Mouse (Mus musculus) CH12.LX (cell line): ENCODE measurements around the gene Dclk2. TPM values are rescaled to one million over a fixed set of nuclear protein-coding genes. Genes with fewer than 3 reads are reported as not detected.

Experiments
- DNase-seq: peaks from one replicate; pipeline ENCODE4 v3.0.0-alpha.2; 2013; ENCODE audit errors: extremely low read depth
- H3K27ac ChIP-seq: 2 replicates; pipeline ENCODE4 v1.5.1; 2012; ENCODE audit warnings: low read depth, mild to moderate bottlenecking, control low read depth, moderate library complexity; ENCODE audit not compliant: insufficient read depth
- H3K27me3 ChIP-seq: replicated peaks from 2 replicates; pipeline ENCODE3; 2012; ENCODE audit warnings: inconsistent platforms
- H3K36me3 ChIP-seq, 2 experiments: replicated peaks in 1 of 2; 2 replicates each; pipeline versions ENCODE3 to v1.6.1; 2012; ENCODE audit warnings: inconsistent platforms in 1 of 2, low read length in 1 of 2, mild to moderate bottlenecking in 1 of 2, mixed read lengths in 1 of 2, moderate library complexity in 1 of 2; ENCODE audit not compliant: control insufficient read depth in 1 of 2, insufficient read depth in 1 of 2
- H3K4me1 ChIP-seq, 2 experiments: 2 replicates each; pipeline ENCODE4 v1.6.1; 2012; ENCODE audit warnings: inconsistent platforms in 1 of 2, moderate library complexity in 1 of 2; ENCODE audit not compliant: insufficient read depth in 2 of 2, control insufficient read depth in 1 of 2
- H3K4me2 ChIP-seq: 2 replicates; pipeline ENCODE4 v1.6.1; 2012; ENCODE audit warnings: low read depth, mild to moderate bottlenecking, control low read depth; ENCODE audit not compliant: poor library complexity, insufficient read depth, severe bottlenecking
- H3K4me3 ChIP-seq, 3 experiments: fragments of 150-350 bp in 1 of 3; sonication (generic) in 1 of 3; replicated peaks in 1 of 3; 2 replicates each; pipeline versions ENCODE3 to v1.5.1; 2011 to 2012; ENCODE audit warnings: low read depth in 2 of 3, low read length in 2 of 3, mild to moderate bottlenecking in 2 of 3, moderate library complexity in 2 of 3, control low read depth in 1 of 3, improper control_type of control experiment in 1 of 3, inconsistent platforms in 1 of 3, mixed read lengths in 1 of 3; ENCODE audit not compliant: poor library complexity in 1 of 3
- H3K79me2 ChIP-seq: replicated peaks from 2 replicates; pipeline ENCODE4 v1.6.1; 2012; ENCODE audit warnings: mild to moderate bottlenecking, moderate library complexity; ENCODE audit not compliant: control insufficient read depth, poor library complexity, insufficient read depth, severe bottlenecking; ENCODE audit errors: extremely low read depth
- H3K9ac ChIP-seq: 2 replicates; pipeline ENCODE4 v1.6.1; 2012; ENCODE audit warnings: low read depth, mild to moderate bottlenecking, control low read depth, moderate library complexity; ENCODE audit not compliant: insufficient read depth
- H3K9me3 ChIP-seq: replicated peaks from 2 replicates; pipeline ENCODE3; 2012; ENCODE audit warnings: low read length, inconsistent platforms, mixed read lengths
- BHLHE40 ChIP-seq: IDR thresholded peaks from 2 replicates; pipeline ENCODE4 v1.6.1; 2011; ENCODE audit warnings: mild to moderate bottlenecking, low read depth, low read length, improper control_type of control experiment
- CHD1 ChIP-seq: IDR thresholded peaks from 2 replicates; pipeline ENCODE4 v1.6.1; 2012; ENCODE audit warnings: low read depth, low read length, improper control_type of control experiment, inconsistent platforms
- E2F4 ChIP-seq: IDR thresholded peaks from 2 replicates; pipeline ENCODE4 v1.6.1; 2011; ENCODE audit warnings: low read depth, low read length, improper control_type of control experiment; ENCODE audit not compliant: insufficient replicate concordance
- ELF1 ChIP-seq: IDR thresholded peaks from 2 replicates; pipeline ENCODE4 v1.6.1; 2014; ENCODE audit warnings: low read depth, mild to moderate bottlenecking, inconsistent platforms, low read length, improper control_type of control experiment
- EP300 ChIP-seq: IDR thresholded peaks from 2 replicates; pipeline ENCODE4 v1.6.1; 2011; ENCODE audit warnings: low read length, improper control_type of control experiment
- GABPA ChIP-seq: IDR thresholded peaks from 2 replicates; pipeline ENCODE4 v1.6.1; 2012; ENCODE audit warnings: low read depth, low read length, improper control_type of control experiment, inconsistent platforms; ENCODE audit not compliant: insufficient replicate concordance
- HCFC1 ChIP-seq: IDR thresholded peaks from 2 replicates; pipeline ENCODE4 v1.6.1; 2012; ENCODE audit warnings: low read depth, mild to moderate bottlenecking, inconsistent platforms, low read length, improper control_type of control experiment
- IRF4 ChIP-seq: IDR thresholded peaks from 2 replicates; pipeline ENCODE4 v1.6.1; 2014; ENCODE audit warnings: low read depth, mild to moderate bottlenecking, inconsistent platforms, low read length, improper control_type of control experiment
- JUN ChIP-seq: IDR thresholded peaks from 2 replicates; pipeline ENCODE4 v1.6.1; 2011; ENCODE audit warnings: low read depth, mild to moderate bottlenecking, low read length, improper control_type of control experiment, moderate library complexity; ENCODE audit not compliant: insufficient read depth
- JUND ChIP-seq: conservative IDR thresholded peaks from 2 replicates; pipeline ENCODE4 v1.6.1; 2011; ENCODE audit warnings: low read depth, low read length, improper control_type of control experiment
- KAT2A ChIP-seq: IDR thresholded peaks from 2 replicates; pipeline ENCODE4 v1.6.1; 2012; ENCODE audit warnings: low read length, improper control_type of control experiment, inconsistent platforms; ENCODE audit not compliant: insufficient replicate concordance
- MAFK ChIP-seq: IDR thresholded peaks from 2 replicates; pipeline ENCODE4 v1.6.1; 2011; ENCODE audit warnings: low read length, improper control_type of control experiment; ENCODE audit not compliant: insufficient replicate concordance
- MEF2A ChIP-seq: IDR thresholded peaks from 2 replicates; pipeline ENCODE4 v1.6.1; 2014; ENCODE audit warnings: low read depth, mild to moderate bottlenecking, inconsistent platforms, low read length, improper control_type of control experiment, borderline replicate concordance
- MXI1 ChIP-seq: IDR thresholded peaks from 2 replicates; pipeline ENCODE4 v1.6.1; 2011; ENCODE audit warnings: mild to moderate bottlenecking, low read depth, low read length, improper control_type of control experiment
- MYC ChIP-seq: IDR thresholded peaks from 2 replicates; pipeline ENCODE4 v1.6.1; 2011; ENCODE audit warnings: low read depth, mild to moderate bottlenecking, improper control_type of control experiment, low read length
- NRF1 ChIP-seq: IDR thresholded peaks from 2 replicates; pipeline ENCODE4 v1.6.1; 2014; ENCODE audit warnings: low read depth, mild to moderate bottlenecking, inconsistent platforms, low read length, improper control_type of control experiment, moderate library complexity
- PAX5 ChIP-seq: IDR thresholded peaks from 2 replicates; pipeline ENCODE4 v1.6.1; 2012; ENCODE audit warnings: low read length, inconsistent platforms, mixed read lengths
- POLR2A ChIP-seq: IDR thresholded peaks from 2 replicates; pipeline ENCODE4 v1.6.1; 2011; ENCODE audit warnings: low read depth, mild to moderate bottlenecking, improper control_type of control experiment, low read length
- RAD21 ChIP-seq: IDR thresholded peaks from 2 replicates; pipeline ENCODE4 v1.6.1; 2011; ENCODE audit warnings: low read depth, mild to moderate bottlenecking, low read length, improper control_type of control experiment, moderate library complexity
- RCOR1 ChIP-seq: conservative IDR thresholded peaks from 2 replicates; pipeline ENCODE4 v1.6.1; 2012; ENCODE audit warnings: low read depth, mild to moderate bottlenecking, inconsistent platforms, low read length, improper control_type of control experiment
- SIN3A ChIP-seq: IDR thresholded peaks from 2 replicates; pipeline ENCODE4 v1.6.1; 2012; ENCODE audit warnings: low read length, improper control_type of control experiment, inconsistent platforms
- TBP ChIP-seq: conservative IDR thresholded peaks from 2 replicates; pipeline ENCODE4 v1.6.1; 2011; ENCODE audit warnings: low read depth, low read length, improper control_type of control experiment
- TCF12 ChIP-seq: IDR thresholded peaks from 2 replicates; pipeline ENCODE4 v1.6.1; 2014; ENCODE audit warnings: low read depth, mild to moderate bottlenecking, inconsistent platforms, low read length, improper control_type of control experiment
- USF1 ChIP-seq: IDR thresholded peaks from 2 replicates; pipeline ENCODE4 v1.6.1; 2014; ENCODE audit warnings: low read depth, mild to moderate bottlenecking, inconsistent platforms, low read length, improper control_type of control experiment
- USF2 ChIP-seq: conservative IDR thresholded peaks from 2 replicates; pipeline ENCODE4 v1.6.1; 2011; ENCODE audit warnings: low read depth, low read length, improper control_type of control experiment
- ZC3H11A ChIP-seq: IDR thresholded peaks from 2 replicates; pipeline ENCODE4 v1.6.1; 2012; ENCODE audit warnings: low read depth, mild to moderate bottlenecking, inconsistent platforms, low read length, improper control_type of control experiment
- ZKSCAN1 ChIP-seq: IDR thresholded peaks from 2 replicates; pipeline ENCODE4 v1.6.1; 2012; ENCODE audit warnings: low read depth, inconsistent platforms, low read length, improper control_type of control experiment, borderline replicate concordance
- ZNF384 ChIP-seq: IDR thresholded peaks from 2 replicates; pipeline ENCODE4 v1.6.1; 2012; ENCODE audit warnings: low read depth, low read length, improper control_type of control experiment, inconsistent platforms
- dilution Hi-C: fragments of 300-500 bp; cut with MboI; formaldehyde crosslinking; loops from 2 replicates; pipeline ENCODE4 v1.14.3; 2020; ENCODE audit warnings: low sequenced_read_pairs; ENCODE audit not compliant: extremely low pct_unique_long_range_greater_than_20kb, extremely low pct_ligation_motif_present
- in situ Hi-C: fragments of 300-500 bp; cut with MboI; formaldehyde crosslinking; loops from 3 replicates; pipeline ENCODE4 v1.14.3; 2019; ENCODE audit warnings: low sequenced_read_pairs, low pct_ligation_motif_present, low pct_unique_long_range_greater_than_20kb, mixed read lengths
- polyA plus RNA-seq: library from polyadenylated mRNA; unstranded; fragments of >175 nt; gene quantifications from 2 replicates; pipeline ENCODE4 v1.2.1, GENCODE M21; 2012; ENCODE audit warnings: low read depth; ENCODE audit not compliant: insufficient read length
- total RNA-seq, 2 experiments: library from RNA; depleted of rRNA; stranded (reverse); fragments of 300-350 nt in 1 of 2; fragments of >200 nt in 1 of 2; gene quantifications; 2 replicates each; pipeline ENCODE4 v1.2.3; 2012 to 2014

Dclk2 gene
- total and polyA plus RNA-seq, 3 experiments, result 0.93 to 2.0 (median 1.0) TPM

GRCm38 (mm10) chr3:86832591-86833267 is 87.9 kb downstream of the Dclk2 start:
- no peaks in the 10 kb centered on the region for H3K9me3 ChIP-seq
- no peak overlapping the region for H3K4me3 ChIP-seq
- H3K36me3 ChIP-seq, result no peaks in the 10 kb centered on the region
- TF ChIP-seq MYC, result no peak
- TF ChIP-seq GABPA, result no peak
- TF ChIP-seq ZNF384, result no peak
- TF ChIP-seq TBP, result no peak
- no peak for TF ChIP-seq MEF2A
- no peak for TF ChIP-seq TCF12
- no peak for TF ChIP-seq BHLHE40
- TF ChIP-seq E2F4, result no peak
- TF ChIP-seq IRF4, result no peak
- TF ChIP-seq USF1, result no peak
- no peak for TF ChIP-seq MXI1
- TF ChIP-seq CHD1, result no peak
- TF ChIP-seq USF2, result no peak
- TF ChIP-seq HCFC1, result no peak
- TF ChIP-seq JUN, result no peak
- TF ChIP-seq MAFK, result no peak
- no peak for TF ChIP-seq RAD21
- TF ChIP-seq ELF1, result no peak
- no peak for TF ChIP-seq POLR2A
- H3K27ac ChIP-seq, result no peak overlapping the region
- H3K79me2 ChIP-seq, result no peaks in the 10 kb centered on the region
- dilution Hi-C loops, result no loop called here
- DNase-seq, result no peak
- peaks cover 0 to 14% of the 10 kb centered on the region in 2 experiments; a peak in 1 of 4 replicates for H3K4me1 ChIP-seq
- in situ Hi-C loops, result no loop called here
- no peaks in the 10 kb centered on the region for H3K27me3 ChIP-seq
- no peak overlapping the region for H3K4me2 ChIP-seq
- no peak overlapping the region for H3K9ac ChIP-seq

GRCm38 (mm10) chr3:86832115-86832514 is 88.5 kb downstream of the Dclk2 start:
- Histone ChIP-seq H3K36me3 (no peaks in the 10 kb centered on the region), H3K9me3 (no peaks in the 10 kb centered on the region), H3K27me3 (no peaks in the 10 kb centered on the region), H3K4me1 (peaks cover under 1 to 13% of the 10 kb centered on the region in 2 experiments), H3K4me3 (no peak overlapping the region), H3K27ac (no peak overlapping the region), H3K9ac (no peak overlapping the region), H3K79me2 (no peaks in the 10 kb centered on the region), H3K4me2 (no peak overlapping the region)
- no peak for DNase-seq
- dilution Hi-C loops, result no loop called here
- TF ChIP-seq JUND, result no peak
- no peak for TF ChIP-seq KAT2A
- no peak for TF ChIP-seq ZC3H11A
- no peak for TF ChIP-seq RCOR1
- no peak for TF ChIP-seq TCF12
- no peak for TF ChIP-seq ZKSCAN1
- TF ChIP-seq SIN3A, result no peak
- no peak for TF ChIP-seq PAX5
- no peak for TF ChIP-seq JUN
- no peak for TF ChIP-seq TBP
- TF ChIP-seq ELF1, result no peak
- no peak for TF ChIP-seq ZNF384
- TF ChIP-seq E2F4, result no peak
- no peak for TF ChIP-seq NRF1
- TF ChIP-seq IRF4, result no peak
- TF ChIP-seq CHD1, result no peak
- TF ChIP-seq EP300, result no peak
- TF ChIP-seq MYC, result no peak
- in situ Hi-C loops, result no loop called here
